Mouse (Mus musculus): Measurements from ENCODE around the gene Cacna1e. TPM values are rescaled to one million over a fixed set of nuclear protein-coding genes. Genes with fewer than 3 reads are reported as not detected.
A peak's percentile ranks its signal among the peaks of the same experiment; 100 is the strongest.

Gene Cacna1e
- 0.15 and 0.31 TPM in 2 replicates for total RNA-seq (2017)

DNA sequence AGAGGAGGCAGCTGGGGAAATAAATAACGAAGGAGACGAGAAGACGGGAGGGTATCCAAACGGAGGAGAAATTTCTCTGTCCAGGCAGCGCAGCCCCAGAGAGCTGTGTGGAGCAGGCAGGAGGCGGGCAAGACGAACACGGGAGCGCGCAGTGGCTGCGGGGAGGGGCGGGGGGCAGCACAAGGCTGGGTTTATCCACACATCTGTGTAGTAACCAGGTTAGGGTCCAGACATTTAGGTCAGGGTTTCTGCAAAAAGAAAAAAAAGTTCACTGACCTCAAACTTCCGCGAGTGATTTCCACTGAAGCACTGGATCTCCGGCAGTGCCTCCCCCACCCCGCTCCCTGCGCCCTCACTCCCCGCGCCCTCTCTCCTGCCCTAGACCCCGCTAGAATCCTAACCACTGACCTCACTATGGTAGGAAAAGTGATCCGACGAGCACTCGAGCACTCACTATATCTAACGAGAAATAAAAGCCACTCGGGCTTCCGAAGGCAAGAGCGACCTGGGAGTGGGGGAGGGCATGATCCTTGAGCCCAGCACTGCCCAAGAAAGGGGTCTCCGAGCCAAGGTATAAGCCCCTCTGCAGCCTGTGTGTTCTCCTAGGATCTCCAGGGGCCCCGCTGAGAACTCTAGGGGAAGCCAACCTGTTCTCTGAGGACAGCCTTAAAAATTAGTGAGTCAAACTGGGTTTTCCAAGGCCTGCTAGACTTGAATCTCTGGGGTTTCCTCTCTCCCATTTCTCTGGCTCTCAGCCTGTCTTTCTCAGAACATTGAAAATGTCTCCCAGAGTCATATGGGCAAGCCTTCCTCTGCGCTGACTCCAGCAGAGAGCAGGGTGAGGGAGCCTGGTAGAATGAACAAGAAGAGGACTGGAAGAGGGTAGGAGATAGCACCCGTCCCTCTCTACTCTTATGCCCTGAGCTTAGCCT is at the start of gene Cacna1e:
Gene Cacna1e, minus strand, starts transcription at position 227 of the 932 bp plus-strand sequence.
- peak in 1 of 2 experiments; percentile 32; a peak in 1 of 4 replicates for ATAC-seq (replicated peaks in 1 of 2; ENCODE audit: insufficient read depth in 1 of 2, low FRiP score in 2 of 2, low TSS enrichment in 1 of 2, low read depth in 1 of 2, poor library complexity in 2 of 2, severe bottlenecking in 2 of 2)

DNA sequence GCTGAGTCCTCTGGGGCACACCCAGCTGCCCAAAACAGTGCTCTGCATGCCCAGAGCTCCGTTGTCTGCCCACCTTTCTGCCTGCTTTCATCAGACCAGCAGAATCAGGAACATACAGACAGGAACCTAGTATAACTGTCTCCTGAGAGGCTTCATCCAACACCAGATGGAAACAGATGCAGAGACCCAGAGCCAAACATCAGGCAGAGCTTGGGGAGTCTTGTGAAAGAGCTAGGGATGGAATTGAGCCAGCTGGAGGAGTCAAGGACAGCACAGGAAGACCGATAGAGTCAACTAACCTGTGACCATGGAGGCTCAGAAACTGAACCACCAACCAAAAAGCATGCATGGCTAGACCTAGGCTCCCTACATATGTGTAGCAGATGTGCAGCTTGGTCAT is 34.1 kb upstream of the Cacna1e start:
- no peak for ATAC-seq (replicated peaks in 1 of 2; ENCODE audit: insufficient read depth in 1 of 2, low FRiP score in 2 of 2, low TSS enrichment in 1 of 2, low read depth in 1 of 2, poor library complexity in 2 of 2, severe bottlenecking in 2 of 2)

GRCm38 (mm10) chr1:154917438-154917837 is 33.1 kb upstream of the Cacna1e start:
- no peak for ATAC-seq (replicated peaks in 1 of 2; ENCODE audit: insufficient read depth in 1 of 2, low FRiP score in 2 of 2, low TSS enrichment in 1 of 2, low read depth in 1 of 2, poor library complexity in 2 of 2, severe bottlenecking in 2 of 2)

GRCm38 (mm10) chr1:154909554-154909953 is 25.3 kb upstream of the Cacna1e start:
- ATAC-seq (replicated peaks in 1 of 2; ENCODE audit: insufficient read depth in 1 of 2, low FRiP score in 2 of 2, low TSS enrichment in 1 of 2, low read depth in 1 of 2, poor library complexity in 2 of 2, severe bottlenecking in 2 of 2), result peak in 1 of 2 experiments; percentile 51; a peak in 1 of 4 replicates

GRCm38 (mm10) chr1:154897390-154897789 is 13.1 kb upstream of the Cacna1e start:
- no peak for ATAC-seq (replicated peaks in 1 of 2; ENCODE audit: insufficient read depth in 1 of 2, low FRiP score in 2 of 2, low TSS enrichment in 1 of 2, low read depth in 1 of 2, poor library complexity in 2 of 2, severe bottlenecking in 2 of 2)

DNA sequence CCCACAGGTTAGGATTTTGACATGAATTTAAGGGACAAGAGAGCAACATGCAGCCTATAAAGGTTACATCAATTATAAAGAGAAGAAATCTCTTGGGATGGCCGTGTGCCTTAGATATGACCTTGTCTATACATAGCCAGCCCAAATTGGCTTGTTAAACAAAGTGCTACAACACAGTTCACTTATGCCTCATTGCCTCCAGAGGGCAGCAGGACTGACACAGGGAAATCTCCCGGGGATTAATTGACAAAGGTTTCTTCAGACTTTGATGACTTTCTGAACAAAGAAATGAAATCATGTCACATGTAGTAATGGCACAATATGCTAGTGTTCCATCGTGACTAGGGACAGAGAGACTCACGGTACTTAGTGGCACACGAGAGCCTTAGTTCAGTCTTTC is 5.9 kb upstream of the Cacna1e start:
- no peak for ATAC-seq (replicated peaks in 1 of 2; ENCODE audit: insufficient read depth in 1 of 2, low FRiP score in 2 of 2, low TSS enrichment in 1 of 2, low read depth in 1 of 2, poor library complexity in 2 of 2, severe bottlenecking in 2 of 2)

DNA sequence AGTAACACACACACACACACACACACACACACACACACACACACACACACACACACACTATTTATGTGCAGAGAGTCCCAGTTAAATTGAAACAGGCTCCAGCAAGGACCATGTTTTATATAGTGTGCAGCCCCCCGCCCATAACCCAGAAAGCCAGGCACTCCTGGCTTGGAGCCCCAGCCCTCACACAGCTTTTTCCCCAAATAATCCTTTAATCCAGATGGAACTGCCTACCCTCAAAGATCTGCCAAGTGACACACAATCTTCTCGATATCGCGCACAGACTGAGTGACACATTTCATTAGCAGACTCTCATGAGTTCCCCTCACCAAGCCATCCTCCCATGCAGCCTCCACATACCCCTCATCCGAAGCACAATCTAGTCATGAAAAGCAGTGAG is 4.2 kb upstream of the Cacna1e start:
- no peak for ATAC-seq (replicated peaks in 1 of 2; ENCODE audit: insufficient read depth in 1 of 2, low FRiP score in 2 of 2, low TSS enrichment in 1 of 2, low read depth in 1 of 2, poor library complexity in 2 of 2, severe bottlenecking in 2 of 2)

DNA sequence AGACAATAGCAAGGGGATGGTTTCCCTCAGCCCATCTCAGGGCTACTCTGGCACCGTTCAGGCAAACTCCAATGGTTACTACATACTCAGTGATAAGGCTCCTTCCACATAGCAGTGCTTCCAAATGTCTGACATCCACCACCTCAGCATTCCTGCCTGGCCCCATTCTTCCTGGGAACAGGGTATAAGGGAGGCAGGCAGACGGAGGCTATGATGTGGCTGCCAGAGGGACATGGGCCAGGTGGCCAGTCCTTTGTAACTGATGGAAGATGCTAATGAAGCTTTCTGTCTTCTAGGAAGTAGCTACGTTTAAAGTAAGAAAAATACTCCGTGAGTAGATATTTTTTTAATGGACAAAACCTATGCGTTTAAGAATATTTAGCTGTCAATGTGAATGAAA is 3.7 kb upstream of the Cacna1e start:
- no peak for ATAC-seq (replicated peaks in 1 of 2; ENCODE audit: insufficient read depth in 1 of 2, low FRiP score in 2 of 2, low TSS enrichment in 1 of 2, low read depth in 1 of 2, poor library complexity in 2 of 2, severe bottlenecking in 2 of 2)

GRCm38 (mm10) chr1:154887546-154887945 is 3.2 kb upstream of the Cacna1e start:
- no peak for ATAC-seq (replicated peaks in 1 of 2; ENCODE audit: insufficient read depth in 1 of 2, low FRiP score in 2 of 2, low TSS enrichment in 1 of 2, low read depth in 1 of 2, poor library complexity in 2 of 2, severe bottlenecking in 2 of 2)

GRCm38 (mm10) chr1:154886611-154887010 is 2.3 kb upstream of the Cacna1e start:
- ATAC-seq (replicated peaks in 1 of 2; ENCODE audit: insufficient read depth in 1 of 2, low FRiP score in 2 of 2, low TSS enrichment in 1 of 2, low read depth in 1 of 2, poor library complexity in 2 of 2, severe bottlenecking in 2 of 2), result no peak

DNA sequence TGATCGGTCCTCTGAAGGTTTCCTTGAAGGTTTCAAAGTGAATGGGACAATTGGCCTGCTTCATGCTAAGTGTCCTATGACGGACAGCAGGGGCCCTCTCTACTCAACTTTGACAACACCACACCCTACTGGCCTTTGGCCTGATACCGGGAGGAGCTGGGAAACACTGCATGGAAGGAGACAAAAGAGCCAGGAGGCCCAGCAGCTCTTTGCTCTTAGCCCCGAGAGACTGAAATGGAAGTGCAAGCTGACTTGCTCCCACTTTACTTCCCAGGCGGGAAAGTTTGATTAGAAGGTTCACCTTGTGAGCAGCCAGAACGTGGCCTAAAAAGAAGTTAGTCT is 877 bp upstream of the Cacna1e start:
- ATAC-seq (replicated peaks in 1 of 2; ENCODE audit: insufficient read depth in 1 of 2, low FRiP score in 2 of 2, low TSS enrichment in 1 of 2, low read depth in 1 of 2, poor library complexity in 2 of 2, severe bottlenecking in 2 of 2), result no peak

DNA sequence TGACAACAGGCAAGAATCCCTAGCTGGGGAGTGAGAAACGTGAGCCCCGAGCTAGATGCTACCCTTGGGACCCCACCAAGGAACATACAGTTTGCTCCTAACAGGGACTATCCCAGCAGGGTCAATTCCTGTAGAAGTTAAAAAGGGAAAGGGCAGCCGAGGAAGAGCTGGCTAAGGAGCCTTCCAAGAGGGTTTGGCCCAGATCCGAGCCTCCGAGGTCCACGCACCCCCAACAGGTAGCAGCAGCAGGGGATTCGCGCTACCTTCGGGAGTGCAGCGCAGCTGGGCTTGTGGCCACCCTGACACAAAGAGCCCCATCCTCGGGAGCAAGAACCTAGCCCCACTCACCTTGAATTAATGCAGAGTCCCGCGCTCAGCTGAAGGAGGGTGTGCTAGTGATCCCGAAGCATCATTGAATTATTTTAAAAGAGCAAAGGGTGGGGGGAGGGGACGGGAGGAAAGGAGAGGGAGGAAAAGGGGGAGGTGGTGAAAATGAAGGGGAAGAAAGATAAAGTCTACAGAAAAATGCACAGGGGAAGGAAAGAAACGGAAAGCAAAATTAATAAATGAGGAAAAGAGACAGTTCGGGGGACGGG is 607 bp downstream of the Cacna1e start:
- no peak; a peak in 1 of 4 replicates for ATAC-seq (replicated peaks in 1 of 2; ENCODE audit: insufficient read depth in 1 of 2, low FRiP score in 2 of 2, low TSS enrichment in 1 of 2, low read depth in 1 of 2, poor library complexity in 2 of 2, severe bottlenecking in 2 of 2)

GRCm38 (mm10) chr1:154865981-154866380 is 18.3 kb downstream of the Cacna1e start:
- ATAC-seq (replicated peaks in 1 of 2; ENCODE audit: insufficient read depth in 1 of 2, low FRiP score in 2 of 2, low TSS enrichment in 1 of 2, low read depth in 1 of 2, poor library complexity in 2 of 2, severe bottlenecking in 2 of 2), result no peak

GRCm38 (mm10) chr1:154861416-154861815 is 22.9 kb downstream of the Cacna1e start:
- no peak for ATAC-seq (replicated peaks in 1 of 2; ENCODE audit: insufficient read depth in 1 of 2, low FRiP score in 2 of 2, low TSS enrichment in 1 of 2, low read depth in 1 of 2, poor library complexity in 2 of 2, severe bottlenecking in 2 of 2)

DNA sequence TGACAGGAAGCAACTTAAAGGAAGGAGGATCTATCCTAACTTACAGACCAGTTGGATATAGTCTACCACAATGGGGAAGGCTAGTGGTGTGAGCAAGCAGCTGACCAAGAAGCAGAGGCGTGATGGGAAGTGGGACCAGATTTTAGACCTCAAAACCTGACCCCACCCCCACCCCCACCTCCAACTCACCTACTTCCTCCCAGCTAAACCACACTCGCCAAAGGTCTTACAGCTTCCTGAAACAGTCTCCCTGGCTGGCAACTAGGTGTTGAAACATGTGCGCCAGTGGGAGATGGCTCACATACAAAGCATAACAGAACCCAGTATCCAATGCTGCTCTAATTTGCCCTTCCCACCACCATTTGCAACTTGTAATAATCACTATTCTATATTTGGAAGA is 29.7 kb downstream of the Cacna1e start:
- peak; percentile 81 to 89 for ATAC-seq (replicated peaks in 1 of 2; ENCODE audit: insufficient read depth in 1 of 2, low FRiP score in 2 of 2, low TSS enrichment in 1 of 2, low read depth in 1 of 2, poor library complexity in 2 of 2, severe bottlenecking in 2 of 2)

DNA sequence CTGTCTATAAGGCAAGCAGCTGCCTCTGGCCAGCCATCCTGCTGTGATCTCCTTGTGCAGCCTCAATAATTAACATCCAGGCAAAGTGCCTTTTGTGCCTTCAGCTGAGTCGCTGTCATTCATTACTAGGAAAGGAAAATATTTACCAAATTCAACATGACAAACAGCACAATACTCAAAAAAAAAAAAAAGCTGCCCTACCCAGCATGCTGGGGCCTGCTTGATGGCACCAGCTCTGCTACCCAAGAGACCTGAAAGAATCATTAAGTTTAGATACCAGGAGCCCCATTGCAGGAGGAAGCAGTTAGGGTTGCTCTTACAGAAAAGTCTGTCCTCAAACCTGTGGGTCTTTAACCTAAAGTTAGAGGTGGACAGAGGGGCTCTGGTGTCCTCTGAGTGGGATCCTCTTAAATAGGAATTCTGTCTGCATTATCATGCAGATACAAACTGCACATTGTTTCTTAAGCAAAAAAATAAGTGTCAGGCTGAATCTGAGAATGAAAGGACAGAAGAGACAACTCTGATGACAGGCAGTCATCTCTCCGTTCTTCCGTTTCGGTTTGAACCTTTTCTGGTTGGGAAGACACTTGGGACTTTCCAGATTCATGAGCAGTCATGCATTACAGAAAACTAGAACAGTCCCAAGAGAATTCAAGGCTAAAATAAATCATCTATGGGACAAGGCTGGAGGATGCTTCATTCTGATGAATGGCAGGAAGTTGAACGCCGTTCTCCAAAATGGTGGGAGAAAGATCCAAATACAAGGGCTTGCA is 33.6 kb downstream of the Cacna1e start:
- ATAC-seq (replicated peaks in 1 of 2; ENCODE audit: insufficient read depth in 1 of 2, low FRiP score in 2 of 2, low TSS enrichment in 1 of 2, low read depth in 1 of 2, poor library complexity in 2 of 2, severe bottlenecking in 2 of 2), result no peak

DNA sequence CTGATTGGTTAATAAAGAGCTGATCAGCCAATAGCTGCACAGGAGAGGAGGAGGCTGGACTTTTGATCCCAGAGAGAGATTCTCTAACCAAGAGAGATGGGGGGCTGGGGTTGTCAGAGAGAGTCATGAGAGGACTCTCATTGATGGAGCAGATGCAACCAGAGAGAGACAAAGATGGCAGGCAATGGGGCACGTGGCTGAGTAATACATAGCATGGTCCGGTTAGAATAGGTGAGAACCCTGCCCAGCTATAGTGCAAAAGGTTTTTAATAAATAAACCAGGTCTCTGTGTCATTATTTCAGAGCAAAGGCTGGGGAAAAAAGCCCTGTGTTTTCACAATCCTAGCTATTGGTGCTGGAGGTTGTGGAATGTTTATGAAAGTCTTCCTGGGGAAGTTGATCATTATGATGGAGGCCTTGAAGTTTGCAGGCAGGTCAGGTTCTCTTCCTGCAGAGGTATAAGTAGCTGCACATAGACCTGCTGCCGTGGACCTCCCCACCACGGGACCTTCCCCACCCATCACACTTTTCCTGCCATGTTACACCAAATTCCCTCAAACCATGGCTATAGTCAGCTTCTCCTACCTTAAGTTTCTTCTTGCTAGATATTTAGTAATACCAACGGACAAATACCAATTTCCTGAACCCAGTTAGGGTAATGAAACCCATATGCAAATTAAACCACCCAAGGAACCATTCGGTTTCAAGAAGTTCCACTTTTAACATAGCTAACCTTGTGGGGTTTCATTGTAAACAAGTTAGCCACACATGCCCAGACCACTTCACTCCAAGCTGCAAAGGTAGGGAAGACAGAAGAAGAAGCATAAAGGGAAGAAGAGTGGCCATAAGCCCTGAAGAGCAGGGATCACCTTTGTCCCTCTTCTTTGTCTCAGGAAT is 35.4 kb downstream of the Cacna1e start:
- peak in 1 of 2 experiments; percentile 29; a peak in 1 of 4 replicates for ATAC-seq (replicated peaks in 1 of 2; ENCODE audit: insufficient read depth in 1 of 2, low FRiP score in 2 of 2, low TSS enrichment in 1 of 2, low read depth in 1 of 2, poor library complexity in 2 of 2, severe bottlenecking in 2 of 2)
